Mouse (Mus musculus) lung, postnatal 36 days (tissue): ENCODE data around the gene Stac.

Experiments used
- DNase-seq: peaks from one replicate; pipeline ENCODE4 v3.0.0; 2022; ENCODE audit warnings: mixed read lengths

Gene Stac

GRCm38 (mm10) chr9:111578784-111579183 is 111.4 kb downstream of the Stac start:
- no peak for DNase-seq

- DNase-seq = peak; percentile 9
Measured at GRCm38 (mm10) chr9:111577453-111577852, 112.7 kb downstream of the Stac start.

GRCm38 (mm10) chr9:111575889-111576288 is 114.3 kb downstream of the Stac start:
- DNase-seq = no peak

GRCm38 (mm10) chr9:111573836-111574235 is 116.3 kb downstream of the Stac start:
- DNase-seq = no peak

GRCm38 (mm10) chr9:111571619-111572018 is 118.5 kb downstream of the Stac start:
- peak; percentile 3 for DNase-seq

GRCm38 (mm10) chr9:111564176-111564575 is 126.0 kb downstream of the Stac start:
- no peak for DNase-seq

GRCm38 (mm10) chr9:111563226-111563625 is 126.9 kb downstream of the Stac start:
- no peak for DNase-seq

GRCm38 (mm10) chr9:111562217-111562988 is 127.7 kb downstream of the Stac start:
- DNase-seq = peak; percentile 3

GRCm38 (mm10) chr9:111556699-111557098 is 133.4 kb downstream of the Stac start:
- DNase-seq = no peak

- peak; percentile 10 for DNase-seq
Measured at GRCm38 (mm10) chr9:111552865-111553264, 137.3 kb downstream of the Stac start.

- peak; percentile 39 for DNase-seq
Measured at GRCm38 (mm10) chr9:111551461-111552190, 138.5 kb downstream of the Stac start.

GRCm38 (mm10) chr9:111550963-111551321 is 139.2 kb downstream of the Stac start:
- DNase-seq = no peak

GRCm38 (mm10) chr9:111550281-111550962 is 139.7 kb downstream of the Stac start:
- DNase-seq = no peak

- no peak for DNase-seq
Measured at GRCm38 (mm10) chr9:111542663-111543062, 147.5 kb downstream of the Stac start.

GRCm38 (mm10) chr9:111535445-111536064 is 154.6 kb downstream of the Stac start:
- DNase-seq = no peak

- DNase-seq = no peak
Measured at GRCm38 (mm10) chr9:111534744-111535423, 155.3 kb downstream of the Stac start.

- DNase-seq = no peak
Measured at GRCm38 (mm10) chr9:111523871-111524270, 166.3 kb downstream of the Stac start.

GRCm38 (mm10) chr9:111523111-111523510 is 167.0 kb downstream of the Stac start:
- DNase-seq = no peak

- DNase-seq = no peak
Measured at GRCm38 (mm10) chr9:111522226-111522625, 167.9 kb downstream of the Stac start.

- no peak for DNase-seq
Measured at GRCm38 (mm10) chr9:111515536-111515935, 174.6 kb downstream of the Stac start.

- DNase-seq = no peak
Measured at GRCm38 (mm10) chr9:111514586-111515473, 175.3 kb downstream of the Stac start.
